In the genomic region with DNA sequence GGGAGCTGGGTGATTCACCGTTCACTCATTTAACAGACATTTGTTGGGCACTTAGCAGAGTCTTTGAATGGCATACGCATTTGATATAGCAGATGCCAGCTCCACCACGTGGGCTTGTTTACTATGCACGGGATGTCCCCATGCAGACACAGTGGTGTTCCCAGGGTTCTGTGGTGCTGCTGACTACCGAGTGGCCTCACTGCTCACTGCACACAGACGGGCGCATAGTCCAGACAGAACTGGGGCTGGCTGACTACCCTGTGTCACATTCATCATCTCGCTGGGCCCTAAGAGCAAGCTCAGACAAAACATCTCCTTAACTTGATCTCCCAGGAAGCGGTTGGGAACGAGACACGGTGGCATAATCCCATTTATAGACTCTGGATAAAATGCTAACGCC, we compare ENCODE assay signal across 12 mouse cellular contexts.
"Had no signal": no experiment of that assay in that cellular context is flagged by ENCODE, and none has a peak within 500 bp of the region (broad histone marks: within the 10 kb centered on the region; RNA-seq: fewer than 3 reads in every experiment).

No protein-coding gene starts in this region.

- ATAC-seq: intestine, postnatal 0 days; liver, embryonic 12.5 days had no signal

- H3K9me3 ChIP-seq: limb, embryonic 15.5 days; midbrain, embryonic 12.5 days had no signal

- DNase-seq: kidney, adult 8-10 months; kidney, postnatal 25 days; lung, embryonic 14.5 days; lung, postnatal 10 days; lung, postnatal 4 days; right cerebral cortex, postnatal 14 days; thymus, postnatal 4 days had no signal

- H3K4me2 ChIP-seq: limb, embryonic 15.5 days; liver, embryonic 12.5 days; lung, embryonic 14.5 days; midbrain, embryonic 12.5 days had no signal

- H3K4me1 ChIP-seq: limb, embryonic 15.5 days; liver, embryonic 12.5 days; midbrain, embryonic 12.5 days had no signal

- H3K4me3 ChIP-seq: limb, embryonic 15.5 days; liver, embryonic 12.5 days; midbrain, embryonic 12.5 days had no signal

- H3K27me3 ChIP-seq: limb, embryonic 15.5 days; liver, embryonic 12.5 days; midbrain, embryonic 12.5 days had no signal

- H3K9ac ChIP-seq: limb, embryonic 15.5 days; liver, embryonic 12.5 days; lung, embryonic 14.5 days; midbrain, embryonic 12.5 days had no signal

- H3K36me3 ChIP-seq: limb, embryonic 15.5 days; liver, embryonic 12.5 days; midbrain, embryonic 12.5 days had no signal

- H3K27ac ChIP-seq: limb, embryonic 15.5 days; liver, embryonic 12.5 days; midbrain, embryonic 12.5 days; stomach, postnatal 0 days had no signal
